Mouse (Mus musculus): ENCODE data around the gene Dpp9. TPM values are rescaled to one million over a fixed set of nuclear protein-coding genes. Genes with fewer than 3 reads are reported as not detected.
A peak's percentile ranks its signal among the peaks of the same experiment; 100 is the strongest.

The Dpp9 gene
- polyA plus RNA-seq, 1 experiment from 2014 or later = 42.5 TPM

DNA sequence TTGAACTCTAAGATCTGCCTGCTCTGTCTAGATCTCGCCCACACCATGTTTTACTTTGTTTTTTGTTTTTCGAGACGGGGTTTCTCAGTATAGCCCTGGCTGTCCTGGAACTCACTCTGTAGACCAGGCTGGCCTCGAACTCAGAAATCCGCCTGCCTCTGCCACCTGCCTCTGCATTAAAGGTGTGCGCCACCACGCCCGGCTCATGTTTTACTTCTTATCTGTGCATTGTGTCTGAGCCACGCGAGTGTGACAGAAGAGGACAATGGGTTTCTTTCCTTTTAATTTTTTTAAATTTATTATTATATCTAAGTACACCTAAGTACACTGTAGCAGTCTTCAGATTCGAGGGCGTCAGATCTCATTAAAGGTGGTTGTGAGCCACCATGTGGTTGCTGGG lies 546 bp upstream of the Dpp9 start:
- H3K36me3 ChIP-seq (ENCODE audit: control insufficient read depth, insufficient read depth, low read length) = no peaks in the 10 kb centered on the region
- H3K4me1 ChIP-seq (ENCODE audit: control insufficient read depth, insufficient read depth, low read length) = peaks cover 12% of the 10 kb centered on the region
- H3K4me2 ChIP-seq (ENCODE audit: low read depth) = peak overlapping the region; percentile 71
- peak; percentile 38; the same call in 1 of the 2 replicates for ATAC-seq (ENCODE audit: insufficient read depth, low FRiP score, low TSS enrichment)
- no peak for DNase-seq (ENCODE audit: low spot score)
- peak overlapping the region; percentile 89 for H3K9ac ChIP-seq (ENCODE audit: low read length)
- H3K27me3 ChIP-seq (ENCODE audit: control insufficient read depth, insufficient read depth, low read length) = no peaks in the 10 kb centered on the region
- H3K9me3 ChIP-seq (ENCODE audit: control insufficient read depth, low read length) = no peaks in the 10 kb centered on the region
- H3K4me3 ChIP-seq (ENCODE audit: low read depth, low read length) = peak overlapping the region; percentile 93
- WGBS = 48% methylated on average over 12 of the region's 12 CpGs
- peak overlapping the region; percentile 39; the same call in 1 of the 2 replicates for H3K27ac ChIP-seq (ENCODE audit: low read depth, low read length)

DNA sequence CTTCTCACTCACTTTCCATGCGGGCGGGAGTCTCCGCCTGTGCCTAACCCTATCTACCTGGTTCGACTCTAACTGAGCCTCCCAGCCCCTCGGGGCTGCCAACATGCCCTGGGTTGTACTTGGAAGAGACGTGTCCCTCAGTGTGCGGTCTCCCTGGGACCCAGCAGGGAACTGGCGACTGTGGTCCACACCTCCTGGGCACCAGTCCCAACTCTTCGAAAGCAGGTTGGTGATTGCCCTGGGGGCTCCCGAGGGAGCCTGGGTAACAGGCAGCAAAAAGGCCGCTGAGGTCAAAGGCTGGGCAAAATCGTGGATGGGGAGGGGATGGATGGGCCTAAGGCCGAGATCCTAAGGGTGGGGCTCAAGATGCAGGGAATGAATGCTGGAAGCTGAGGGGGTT lies 1.0 kb downstream of the Dpp9 start:
- no peak overlapping the region for H3K27ac ChIP-seq (ENCODE audit: low read depth, low read length)
- H3K9ac ChIP-seq (ENCODE audit: low read length) = peak overlapping the region; percentile 89
- H3K27me3 ChIP-seq (ENCODE audit: control insufficient read depth, insufficient read depth, low read length) = no peaks in the 10 kb centered on the region
- H3K4me3 ChIP-seq (ENCODE audit: low read depth, low read length) = peak overlapping the region; percentile 93
- WGBS = 66% methylated on average over 13 of the region's 13 CpGs
- no peaks in the 10 kb centered on the region for H3K9me3 ChIP-seq (ENCODE audit: control insufficient read depth, low read length)
- peaks cover 12% of the 10 kb centered on the region for H3K4me1 ChIP-seq (ENCODE audit: control insufficient read depth, insufficient read depth, low read length)
- ATAC-seq (ENCODE audit: insufficient read depth, low FRiP score, low TSS enrichment) = no peak
- no peaks in the 10 kb centered on the region for H3K36me3 ChIP-seq (ENCODE audit: control insufficient read depth, insufficient read depth, low read length)
- no peak for DNase-seq (ENCODE audit: low spot score)
- peak overlapping the region; percentile 71 for H3K4me2 ChIP-seq (ENCODE audit: low read depth)

DNA sequence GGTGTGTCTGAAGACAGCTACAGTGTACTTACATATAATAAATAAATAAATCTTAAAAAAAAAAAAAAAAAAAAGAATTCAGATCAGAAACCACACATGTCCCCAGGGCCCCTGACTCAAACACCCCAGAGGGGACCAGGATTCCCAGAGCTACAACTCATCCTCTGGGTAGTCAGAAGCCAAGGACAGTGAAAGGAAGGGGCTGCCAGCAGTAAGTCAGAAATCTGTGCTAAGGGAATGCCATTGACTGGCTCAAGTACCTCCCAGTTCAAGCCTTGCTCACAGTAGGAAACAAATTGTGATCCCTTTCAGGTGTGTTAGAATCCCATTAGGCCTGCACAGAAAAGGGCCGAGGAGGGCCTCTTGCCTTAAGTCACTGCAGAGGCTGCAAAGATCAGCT lies 4.5 kb downstream of the Dpp9 start:
- no peaks in the 10 kb centered on the region for H3K9me3 ChIP-seq (ENCODE audit: control insufficient read depth, low read length)
- ATAC-seq (ENCODE audit: insufficient read depth, low FRiP score, low TSS enrichment) = no peak
- H3K27ac ChIP-seq (ENCODE audit: low read depth, low read length) = no peak overlapping the region
- no peak for DNase-seq (ENCODE audit: low spot score)
- no peak overlapping the region for H3K4me3 ChIP-seq (ENCODE audit: low read depth, low read length)
- peaks cover 10% of the 10 kb centered on the region for H3K36me3 ChIP-seq (ENCODE audit: control insufficient read depth, insufficient read depth, low read length)
- no peak overlapping the region for H3K4me2 ChIP-seq (ENCODE audit: low read depth)
- H3K27me3 ChIP-seq (ENCODE audit: control insufficient read depth, insufficient read depth, low read length) = no peaks in the 10 kb centered on the region
- H3K9ac ChIP-seq (ENCODE audit: low read length) = no peak overlapping the region
- H3K4me1 ChIP-seq (ENCODE audit: control insufficient read depth, insufficient read depth, low read length) = peaks cover 12% of the 10 kb centered on the region
- 86% methylated on average over 1 of the region's 1 CpGs for WGBS

DNA sequence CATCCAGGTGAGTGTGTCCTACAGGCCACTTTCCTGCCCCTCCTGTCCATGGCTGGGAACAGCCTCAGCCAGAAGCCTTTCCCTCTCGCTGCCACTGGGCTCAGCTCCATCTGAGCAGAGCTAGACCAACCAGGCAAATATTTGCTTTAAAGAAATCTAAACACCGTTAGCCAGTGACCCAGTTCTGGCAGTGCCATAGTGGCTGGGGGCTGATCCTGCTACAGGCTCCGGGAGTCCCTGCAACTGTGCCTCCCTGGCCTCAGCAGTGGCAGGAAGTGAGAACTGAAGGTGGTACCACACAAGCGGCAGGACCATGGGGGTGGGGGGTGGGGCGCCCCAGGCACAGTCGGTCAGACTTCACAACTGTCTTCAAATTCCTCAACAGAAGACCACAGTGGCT lies 6.0 kb downstream of the Dpp9 start:
- Histone ChIP-seq H3K27me3 (ENCODE audit: control insufficient read depth, insufficient read depth, low read length) (no peaks in the 10 kb centered on the region), H3K27ac (ENCODE audit: low read depth, low read length) (no peak overlapping the region), H3K9ac (ENCODE audit: low read length) (no peak overlapping the region), H3K9me3 (ENCODE audit: control insufficient read depth, low read length) (no peaks in the 10 kb centered on the region), H3K36me3 (ENCODE audit: control insufficient read depth, insufficient read depth, low read length) (peaks cover 10% of the 10 kb centered on the region), H3K4me2 (ENCODE audit: low read depth) (no peak overlapping the region), H3K4me3 (ENCODE audit: low read depth, low read length) (no peak overlapping the region), H3K4me1 (ENCODE audit: control insufficient read depth, insufficient read depth, low read length) (peaks cover 8% of the 10 kb centered on the region)
- no peak for DNase-seq (ENCODE audit: low spot score)
- no peak for ATAC-seq (ENCODE audit: insufficient read depth, low FRiP score, low TSS enrichment)
- 68% methylated on average over 6 of the region's 6 CpGs for WGBS

DNA sequence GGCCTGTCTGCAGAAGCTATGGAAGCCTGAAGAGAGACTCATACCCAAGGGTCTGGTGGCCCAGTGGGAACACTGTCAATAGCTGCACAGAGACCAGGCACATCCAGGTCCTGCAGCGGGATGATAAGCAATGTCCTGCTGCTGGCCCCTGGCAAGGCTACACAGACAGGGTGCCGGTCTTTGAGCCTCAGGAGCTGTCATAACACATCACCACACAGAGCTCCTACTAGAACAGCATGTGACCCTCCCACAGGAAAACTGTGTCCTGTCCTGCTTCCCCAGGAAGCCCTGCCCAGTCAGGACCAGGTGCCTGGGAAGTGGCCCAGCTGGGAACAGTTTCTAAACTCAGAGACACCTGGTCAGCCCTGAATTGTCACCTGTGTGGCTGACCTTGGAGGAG lies 7.6 kb downstream of the Dpp9 start:
- DNase-seq (ENCODE audit: low spot score) = no peak
- Histone ChIP-seq H3K4me2 (ENCODE audit: low read depth) (no peak overlapping the region), H3K27me3 (ENCODE audit: control insufficient read depth, insufficient read depth, low read length) (no peaks in the 10 kb centered on the region), H3K9me3 (ENCODE audit: control insufficient read depth, low read length) (no peaks in the 10 kb centered on the region), H3K9ac (ENCODE audit: low read length) (no peak overlapping the region), H3K4me1 (ENCODE audit: control insufficient read depth, insufficient read depth, low read length) (no peaks in the 10 kb centered on the region), H3K36me3 (ENCODE audit: control insufficient read depth, insufficient read depth, low read length) (peaks cover 12% of the 10 kb centered on the region), H3K27ac (ENCODE audit: low read depth, low read length) (no peak overlapping the region), H3K4me3 (ENCODE audit: low read depth, low read length) (no peak overlapping the region)
- WGBS = 86% methylated on average over 2 of the region's 2 CpGs
- no peak for ATAC-seq (ENCODE audit: insufficient read depth, low FRiP score, low TSS enrichment)

DNA sequence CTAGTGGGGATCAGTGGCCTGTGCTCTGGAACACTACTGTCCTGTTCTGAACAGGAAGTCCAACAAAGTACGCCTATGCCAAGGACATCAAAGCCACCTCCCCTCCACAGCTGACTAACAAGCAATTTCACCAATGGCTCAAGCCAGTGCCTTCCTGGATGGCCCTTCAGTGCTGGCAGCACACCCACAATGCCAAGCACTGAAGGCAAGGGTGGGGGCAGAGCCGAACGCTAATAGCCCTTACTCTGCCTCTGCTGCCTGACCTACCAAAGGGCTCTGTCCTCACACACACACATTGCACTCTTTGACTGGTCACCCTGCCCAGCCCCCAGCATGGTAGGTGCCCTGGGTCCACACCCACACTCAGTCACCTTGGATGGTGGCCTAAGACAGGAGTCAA lies 9.9 kb downstream of the Dpp9 start:
- Histone ChIP-seq H3K4me3 (ENCODE audit: low read depth, low read length) (no peak overlapping the region), H3K36me3 (ENCODE audit: control insufficient read depth, insufficient read depth, low read length) (peaks cover 23% of the 10 kb centered on the region), H3K4me2 (ENCODE audit: low read depth) (no peak overlapping the region), H3K9me3 (ENCODE audit: control insufficient read depth, low read length) (no peaks in the 10 kb centered on the region), H3K4me1 (ENCODE audit: control insufficient read depth, insufficient read depth, low read length) (no peaks in the 10 kb centered on the region), H3K9ac (ENCODE audit: low read length) (no peak overlapping the region), H3K27ac (ENCODE audit: low read depth, low read length) (no peak overlapping the region), H3K27me3 (ENCODE audit: control insufficient read depth, insufficient read depth, low read length) (no peaks in the 10 kb centered on the region)
- WGBS = 95% methylated on average over 3 of the region's 3 CpGs
- DNase-seq (ENCODE audit: low spot score) = no peak
- ATAC-seq (ENCODE audit: insufficient read depth, low FRiP score, low TSS enrichment) = no peak

DNA sequence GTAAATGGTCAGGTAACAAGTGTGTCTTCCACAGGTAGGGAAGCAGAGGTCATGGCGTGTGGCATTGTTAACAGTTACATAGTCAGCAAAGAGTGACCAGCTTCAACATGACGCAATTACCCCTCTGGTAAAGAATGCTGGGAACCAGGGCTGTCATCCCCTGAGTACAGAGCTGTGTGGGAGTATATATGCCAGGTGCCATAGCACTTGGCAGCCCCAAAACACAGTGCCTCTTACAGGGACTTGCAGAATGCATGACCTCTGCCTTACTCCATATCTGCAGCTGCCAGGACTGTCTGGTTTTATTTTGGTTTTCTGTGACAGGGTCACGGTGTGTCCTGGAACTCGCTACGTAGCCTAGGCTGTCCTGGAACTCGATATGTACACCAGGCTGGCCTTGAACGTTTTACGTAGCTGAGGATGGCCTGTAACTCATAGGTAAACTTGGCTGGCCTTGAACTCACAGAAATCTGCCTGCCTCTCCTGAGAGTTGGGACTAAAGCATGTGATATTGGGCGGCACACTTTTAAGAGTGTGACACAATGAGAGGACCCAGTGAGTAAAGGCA lies 10.7 kb downstream of the Dpp9 start:
- H3K36me3 ChIP-seq (ENCODE audit: control insufficient read depth, insufficient read depth, low read length) = peaks cover 30% of the 10 kb centered on the region
- 94% methylated on average over 9 of the region's 9 CpGs for WGBS
- no peak overlapping the region for H3K4me3 ChIP-seq (ENCODE audit: low read depth, low read length)
- H3K4me1 ChIP-seq (ENCODE audit: control insufficient read depth, insufficient read depth, low read length) = no peaks in the 10 kb centered on the region
- no peak for ATAC-seq (ENCODE audit: insufficient read depth, low FRiP score, low TSS enrichment)
- DNase-seq (ENCODE audit: low spot score) = no peak
- H3K27me3 ChIP-seq (ENCODE audit: control insufficient read depth, insufficient read depth, low read length) = no peaks in the 10 kb centered on the region
- H3K4me2 ChIP-seq (ENCODE audit: low read depth) = no peak overlapping the region
- H3K9me3 ChIP-seq (ENCODE audit: control insufficient read depth, low read length) = no peaks in the 10 kb centered on the region
- H3K9ac ChIP-seq (ENCODE audit: low read length) = no peak overlapping the region
- no peak overlapping the region for H3K27ac ChIP-seq (ENCODE audit: low read depth, low read length)

DNA sequence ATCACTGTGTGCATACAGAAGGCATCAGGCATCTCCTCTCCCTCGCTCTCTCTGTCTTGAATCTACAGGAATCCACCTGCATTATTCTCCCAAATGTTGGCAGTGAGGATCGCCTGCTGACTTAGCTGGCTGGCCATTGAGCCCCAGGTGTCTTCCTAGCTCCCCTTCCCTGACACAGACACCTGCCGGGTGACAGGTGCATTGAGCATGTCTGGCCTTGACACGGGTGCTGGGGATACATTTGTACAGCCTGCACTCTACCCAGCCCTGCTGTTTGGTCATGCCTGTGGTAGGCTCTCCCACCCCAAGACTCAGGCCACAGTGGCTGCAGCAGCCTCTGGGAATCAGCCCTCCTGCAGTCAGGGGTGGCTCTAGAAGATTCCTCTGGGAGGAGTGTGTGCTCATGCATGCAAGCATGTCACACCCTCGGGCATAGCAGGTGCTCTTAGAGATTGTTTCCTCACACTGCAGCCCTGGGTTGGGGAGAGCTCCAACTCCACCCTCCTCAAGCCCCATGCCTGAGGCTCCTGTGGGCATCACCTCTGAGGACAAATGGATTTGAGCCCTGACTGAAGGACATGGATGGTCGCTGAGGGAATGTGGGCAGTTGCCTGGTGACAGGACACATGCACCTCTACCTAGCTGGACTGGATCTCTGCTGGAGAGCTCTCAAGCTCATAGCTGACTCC lies 11.6 kb downstream of the Dpp9 start:
- 85% methylated on average over 6 of the region's 6 CpGs for WGBS
- no peaks in the 10 kb centered on the region for H3K9me3 ChIP-seq (ENCODE audit: control insufficient read depth, low read length)
- no peaks in the 10 kb centered on the region for H3K27me3 ChIP-seq (ENCODE audit: control insufficient read depth, insufficient read depth, low read length)
- H3K9ac ChIP-seq (ENCODE audit: low read length) = no peak overlapping the region
- H3K36me3 ChIP-seq (ENCODE audit: control insufficient read depth, insufficient read depth, low read length) = peaks cover 30% of the 10 kb centered on the region
- ATAC-seq (ENCODE audit: insufficient read depth, low FRiP score, low TSS enrichment) (no peak), DNase-seq (ENCODE audit: low spot score) (no peak)
- H3K4me1 ChIP-seq (ENCODE audit: control insufficient read depth, insufficient read depth, low read length) = no peaks in the 10 kb centered on the region
- H3K4me2 ChIP-seq (ENCODE audit: low read depth) = no peak overlapping the region
- no peak overlapping the region for H3K4me3 ChIP-seq (ENCODE audit: low read depth, low read length)
- H3K27ac ChIP-seq (ENCODE audit: low read depth, low read length) = no peak overlapping the region

DNA sequence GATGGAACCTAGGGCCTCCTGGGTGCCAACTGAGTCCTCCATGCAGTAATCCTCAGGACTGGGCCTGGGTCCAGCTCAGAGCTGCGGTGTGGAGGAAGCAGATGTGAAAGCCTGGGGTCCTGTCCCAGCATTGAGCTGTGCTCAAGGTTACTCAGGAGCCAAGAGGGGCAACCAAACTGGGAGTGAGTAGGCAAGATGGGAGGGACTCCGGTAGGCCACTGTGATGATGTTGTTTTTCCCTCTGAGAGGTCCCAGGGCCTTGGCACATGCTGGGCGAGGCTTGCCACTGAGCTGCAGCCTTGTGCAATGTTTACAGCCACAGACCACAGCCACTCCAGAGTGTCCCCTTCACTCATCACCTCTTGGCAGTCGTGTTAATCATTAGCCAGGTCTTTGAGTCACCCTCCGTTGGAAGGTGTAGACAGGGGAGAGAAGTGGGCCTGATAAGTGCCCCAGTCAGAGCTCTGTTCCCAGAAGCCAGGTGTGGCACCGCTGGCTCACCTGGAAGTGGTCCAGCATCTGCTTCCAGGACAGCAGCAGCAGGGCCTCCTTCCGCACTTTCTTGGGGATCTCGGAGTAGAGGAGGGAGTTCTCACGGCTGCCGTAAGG lies 12.3 kb downstream of the Dpp9 start:
- Histone ChIP-seq H3K4me3 (ENCODE audit: low read depth, low read length) (no peak overlapping the region), H3K36me3 (ENCODE audit: control insufficient read depth, insufficient read depth, low read length) (peaks cover 30% of the 10 kb centered on the region), H3K27ac (ENCODE audit: low read depth, low read length) (no peak overlapping the region), H3K4me1 (ENCODE audit: control insufficient read depth, insufficient read depth, low read length) (no peaks in the 10 kb centered on the region), H3K27me3 (ENCODE audit: control insufficient read depth, insufficient read depth, low read length) (no peaks in the 10 kb centered on the region), H3K9ac (ENCODE audit: low read length) (no peak overlapping the region), H3K4me2 (ENCODE audit: low read depth) (no peak overlapping the region), H3K9me3 (ENCODE audit: control insufficient read depth, low read length) (no peaks in the 10 kb centered on the region)
- DNase-seq (ENCODE audit: low spot score) (no peak), ATAC-seq (ENCODE audit: insufficient read depth, low FRiP score, low TSS enrichment) (no peak)
- WGBS = 90% methylated on average over 10 of the region's 10 CpGs

Data from neural tube, embryonic 11.5 days (tissue).